Mouse (Mus musculus) forebrain, embryonic 13.5 days (tissue): ENCODE measurements around the gene Hist1h2ah. TPM values are rescaled to one million over a fixed set of nuclear protein-coding genes. Genes with fewer than 3 reads are reported as not detected.

Experiments
- ATAC-seq: fragments of 200-750 bp; cut with Nextera tagmentation; 2 replicates; pipeline ENCODE4 v1.8.0; 2017
- H3K27ac ChIP-seq: fragments of 300-500 bp; sonication (generic); 2 replicates; pipeline ENCODE4 v1.5.1; 2015; ENCODE audit warnings: inconsistent platforms, mild to moderate bottlenecking, moderate library complexity
- H3K27me3 ChIP-seq: fragments of 300-500 bp; sonication (generic); 2 replicates; pipeline ENCODE4 v1.6.1; 2015; ENCODE audit warnings: mild to moderate bottlenecking, inconsistent platforms
- H3K36me3 ChIP-seq: fragments of 300-500 bp; sonication (generic); 2 replicates; pipeline ENCODE4 v1.6.1; 2015; ENCODE audit warnings: mild to moderate bottlenecking, inconsistent platforms; ENCODE audit not compliant: poor library complexity, severe bottlenecking
- H3K4me1 ChIP-seq: fragments of 300-500 bp; sonication (generic); 2 replicates; pipeline ENCODE4 v1.6.1; 2015; ENCODE audit warnings: inconsistent platforms
- H3K4me2 ChIP-seq: fragments of 300-500 bp; sonication (generic); 2 replicates; pipeline ENCODE4 v1.6.1; 2015; ENCODE audit warnings: inconsistent platforms, mild to moderate bottlenecking, moderate library complexity
- H3K4me3 ChIP-seq: fragments of 300-500 bp; sonication (generic); 2 replicates; pipeline ENCODE4 v1.5.1; 2015; ENCODE audit warnings: mild to moderate bottlenecking, inconsistent platforms
- H3K9ac ChIP-seq: fragments of 300-500 bp; sonication (generic); 2 replicates; pipeline ENCODE4 v1.6.1; 2015; ENCODE audit warnings: mild to moderate bottlenecking, inconsistent platforms
- H3K9me3 ChIP-seq: fragments of 300-500 bp; sonication (generic); replicated peaks from 2 replicates; pipeline ENCODE4 v1.6.1; 2016; ENCODE audit warnings: inconsistent platforms
- WGBS: fragments of 180-500 bp; shearing (Covaris S2); methylation state at CpG from one replicate; pipeline ENCODE4 v1.1.7; 2015; 5-methylcytosine and 5-hydroxymethylcytosine counted together
- polyA plus RNA-seq: library from polyadenylated mRNA; unstranded; fragments of >200 nt; fragmentation: Nextera tagmentation; extraction: Ambion mirVana; gene quantifications from 2 replicates; pipeline ENCODE4 v1.2.1, GENCODE M21; 2015

Gene Hist1h2ah
- polyA plus RNA-seq, 1 experiment from 2014 or later = 10.7 TPM

GRCm38 (mm10) chr13:22034443-22035266, 713 bp downstream of the Hist1h2ah start:
- Histone ChIP-seq H3K9me3 (no peaks in the 10 kb centered on the region), H3K27me3 (no peaks in the 10 kb centered on the region), H3K36me3 (no peaks in the 10 kb centered on the region), H3K4me2 (peak overlapping the region; percentile 79), H3K27ac (peak overlapping the region; percentile 89), H3K4me3 (peak overlapping the region; percentile 41), H3K4me1 (peaks cover 19% of the 10 kb centered on the region), H3K9ac (peak overlapping the region; percentile 71)
- under 1% methylated on average over 14 of the region's 14 CpGs for WGBS
- ATAC-seq = peak; percentile 3; the same call in 1 of the 2 replicates

- H3K27ac ChIP-seq = no peak overlapping the region
- WGBS = 42% methylated on average over 5 of the region's 5 CpGs
- peak overlapping the region; percentile 79 for H3K4me2 ChIP-seq
- H3K27me3 ChIP-seq = no peaks in the 10 kb centered on the region
- no peak for ATAC-seq
- H3K9ac ChIP-seq = peak overlapping the region; percentile 71
- H3K4me3 ChIP-seq = peak overlapping the region; percentile 41
- H3K4me1 ChIP-seq = peaks cover 19% of the 10 kb centered on the region
- no peaks in the 10 kb centered on the region for H3K36me3 ChIP-seq
- no peaks in the 10 kb centered on the region for H3K9me3 ChIP-seq
These were observed 1.5 kb downstream of the Hist1h2ah start for GRCm38 (mm10) chr13:22033741-22034442.

GRCm38 (mm10) chr13:22030493-22030892, 4.9 kb downstream of the Hist1h2ah start:
- H3K27me3 ChIP-seq = no peaks in the 10 kb centered on the region
- no peak overlapping the region for H3K27ac ChIP-seq
- no peak for ATAC-seq
- no peak overlapping the region for H3K4me3 ChIP-seq
- H3K4me1 ChIP-seq = peaks cover 19% of the 10 kb centered on the region
- no peaks in the 10 kb centered on the region for H3K36me3 ChIP-seq
- no peak overlapping the region for H3K4me2 ChIP-seq
- whole genome bisulfite sequencing = 12% methylated on average over 4 of the region's 4 CpGs
- no peaks in the 10 kb centered on the region for H3K9me3 ChIP-seq
- no peak overlapping the region for H3K9ac ChIP-seq

GRCm38 (mm10) chr13:22029928-22030327, 5.4 kb downstream of the Hist1h2ah start:
- Histone ChIP-seq H3K9ac (no peak overlapping the region), H3K36me3 (no peaks in the 10 kb centered on the region), H3K4me2 (no peak overlapping the region), H3K27me3 (no peaks in the 10 kb centered on the region), H3K4me1 (peaks cover 18% of the 10 kb centered on the region), H3K27ac (no peak overlapping the region), H3K4me3 (no peak overlapping the region), H3K9me3 (no peaks in the 10 kb centered on the region)
- no peak for ATAC-seq
- 25% methylated on average over 8 of the region's 8 CpGs for WGBS

GRCm38 (mm10) chr13:22028673-22029460, 6.5 kb downstream of the Hist1h2ah start:
- Histone ChIP-seq H3K27me3 (no peaks in the 10 kb centered on the region), H3K36me3 (no peaks in the 10 kb centered on the region), H3K27ac (peak overlapping the region; percentile 75), H3K4me1 (peaks cover 9% of the 10 kb centered on the region), H3K9ac (peak overlapping the region; percentile 70), H3K4me2 (peak overlapping the region; percentile 63), H3K4me3 (peak overlapping the region; percentile 52), H3K9me3 (no peaks in the 10 kb centered on the region)
- under 1% methylated on average over 40 of the region's 40 CpGs for WGBS
- peak; percentile 74 for ATAC-seq

- peak overlapping the region; percentile 46 for H3K4me3 ChIP-seq
- H3K4me1 ChIP-seq = peaks cover 14% of the 10 kb centered on the region
- WGBS = under 1% methylated on average over 35 of the region's 35 CpGs
- H3K36me3 ChIP-seq = no peaks in the 10 kb centered on the region
- no peaks in the 10 kb centered on the region for H3K27me3 ChIP-seq
- H3K4me2 ChIP-seq = peak overlapping the region; percentile 60
- no peaks in the 10 kb centered on the region for H3K9me3 ChIP-seq
- ATAC-seq = peak; percentile 71
- H3K27ac ChIP-seq = peak overlapping the region; percentile 44; the same call in 1 of the 2 replicates
- H3K9ac ChIP-seq = peak overlapping the region; percentile 61
These were observed 9.0 kb downstream of the Hist1h2ah start for GRCm38 (mm10) chr13:22026058-22027031.

- Histone ChIP-seq H3K9ac (peak overlapping the region; percentile 58), H3K4me3 (peak overlapping the region; percentile 46), H3K27me3 (peaks cover 28% of the 10 kb centered on the region), H3K36me3 (no peaks in the 10 kb centered on the region), H3K4me2 (peak overlapping the region; percentile 63), H3K4me1 (peaks cover 26% of the 10 kb centered on the region), H3K9me3 (no peaks in the 10 kb centered on the region), H3K27ac (no peak overlapping the region)
- peak; percentile 71 for ATAC-seq
- under 1% methylated on average over 9 of the region's 9 CpGs for WGBS
These were observed 13.1 kb downstream of the Hist1h2ah start for GRCm38 (mm10) chr13:22022241-22022640.

GRCm38 (mm10) chr13:22021581-22021980, 13.8 kb downstream of the Hist1h2ah start:
- ATAC-seq = 0 out of 2 replicates have a peak, but pooled peaks have one; percentile 26
- under 1% methylated on average over 11 of the region's 11 CpGs for WGBS
- Histone ChIP-seq H3K27me3 (peaks cover 33% of the 10 kb centered on the region), H3K4me1 (peaks cover 24% of the 10 kb centered on the region), H3K4me2 (peak overlapping the region; percentile 63), H3K9me3 (no peaks in the 10 kb centered on the region), H3K9ac (peak overlapping the region; percentile 58), H3K27ac (no peak overlapping the region), H3K4me3 (peak overlapping the region; percentile 46), H3K36me3 (no peaks in the 10 kb centered on the region)

GRCm38 (mm10) chr13:22020901-22021339, 14.4 kb downstream of the Hist1h2ah start:
- peak overlapping the region; percentile 63 for H3K4me2 ChIP-seq
- H3K4me1 ChIP-seq = peaks cover 20% of the 10 kb centered on the region
- ATAC-seq = peak; percentile 44
- H3K4me3 ChIP-seq = peak overlapping the region; percentile 46
- H3K27me3 ChIP-seq = peaks cover 39% of the 10 kb centered on the region
- peak overlapping the region; percentile 21; the same call in 1 of the 2 replicates for H3K9ac ChIP-seq
- H3K27ac ChIP-seq = no peak overlapping the region
- H3K36me3 ChIP-seq = no peaks in the 10 kb centered on the region
- H3K9me3 ChIP-seq = no peaks in the 10 kb centered on the region
- WGBS = under 1% methylated on average over 8 of the region's 8 CpGs

- H3K4me3 ChIP-seq = peak overlapping the region; percentile 46
- peaks cover 44% of the 10 kb centered on the region for H3K27me3 ChIP-seq
- no peaks in the 10 kb centered on the region for H3K36me3 ChIP-seq
- WGBS = under 1% methylated on average over 44 of the region's 44 CpGs
- peak overlapping the region; percentile 21 for H3K9ac ChIP-seq
- peak; percentile 39; the same call in 1 of the 2 replicates for ATAC-seq
- H3K4me2 ChIP-seq = peak overlapping the region; percentile 63
- no peaks in the 10 kb centered on the region for H3K9me3 ChIP-seq
- no peak overlapping the region for H3K27ac ChIP-seq
- peaks cover 17% of the 10 kb centered on the region for H3K4me1 ChIP-seq
These were observed 15.2 kb downstream of the Hist1h2ah start for GRCm38 (mm10) chr13:22019934-22020835.
